Mouse (Mus musculus) limb, embryonic 14.5 days (tissue): Measurements from ENCODE around the gene Emp2. TPM values are rescaled to one million over a fixed set of nuclear protein-coding genes. Genes with fewer than 3 reads are reported as not detected.
A peak's percentile ranks its signal among the peaks of the same experiment; 100 is the strongest.

Experiments
- ATAC-seq: fragments of 200-750 bp; cut with Nextera tagmentation; 2 replicates; pipeline ENCODE4 v1.8.0; 2017; ENCODE audit warnings: low read depth, moderate number of reproducible peaks, moderate TSS enrichment; ENCODE audit not compliant: low FRiP score
- DNase-seq: peaks from one replicate; pipeline ENCODE4 v3.0.0-alpha.2; 2015; ENCODE audit warnings: low spot score
- H3K27ac ChIP-seq: fragments of 300-500 bp; sonication (generic); replicated peaks from 2 replicates; pipeline ENCODE4 v1.5.1; 2014; ENCODE audit warnings: low read depth, mild to moderate bottlenecking, low read length, moderate library complexity, mixed read lengths
- H3K27me3 ChIP-seq: fragments of 300-500 bp; sonication (generic); 2 replicates; pipeline ENCODE4 v1.6.1; 2014; ENCODE audit warnings: low read length, mixed read lengths; ENCODE audit not compliant: control insufficient read depth, insufficient read depth
- H3K36me3 ChIP-seq: fragments of 300-500 bp; sonication (generic); 2 replicates; pipeline ENCODE4 v1.6.1; 2014; ENCODE audit warnings: mild to moderate bottlenecking, low read length, moderate library complexity, mixed read lengths; ENCODE audit not compliant: control insufficient read depth, insufficient read depth
- H3K4me1 ChIP-seq: fragments of 300-500 bp; sonication (generic); 2 replicates; pipeline ENCODE4 v1.6.1; 2014; ENCODE audit warnings: antibody characterized with exemption, low read length, mixed read lengths; ENCODE audit not compliant: control insufficient read depth, insufficient read depth
- H3K4me2 ChIP-seq: fragments of 300-500 bp; sonication (generic); replicated peaks from 2 replicates; pipeline ENCODE4 v1.6.1; 2014; ENCODE audit warnings: low read depth, mild to moderate bottlenecking, low read length, moderate library complexity; ENCODE audit not compliant: severe bottlenecking
- H3K4me3 ChIP-seq: fragments of 300-500 bp; sonication (generic); replicated peaks from 2 replicates; pipeline ENCODE4 v1.5.1; 2014; ENCODE audit warnings: low read length
- H3K9ac ChIP-seq: fragments of 300-500 bp; sonication (generic); 2 replicates; pipeline ENCODE4 v1.6.1; 2014; ENCODE audit warnings: mild to moderate bottlenecking, low read depth, low read length, moderate library complexity; ENCODE audit not compliant: severe bottlenecking
- H3K9me3 ChIP-seq: fragments of 300-500 bp; sonication (generic); 2 replicates; pipeline ENCODE4 v1.6.1; 2016; ENCODE audit warnings: low read length; ENCODE audit not compliant: control insufficient read depth
- POLR2A ChIP-seq: fragments of 200-500 bp; IDR thresholded peaks from 2 replicates; pipeline ENCODE4 v1.8.0; 2012; ENCODE audit warnings: inconsistent platforms, mild to moderate bottlenecking, moderate library complexity, borderline replicate concordance; ENCODE audit not compliant: insufficient read depth, insufficient read length; ENCODE audit errors: extremely low read depth
- WGBS: fragments of 180-500 bp; shearing (Covaris S2); extraction: QIAGEN DNeasy Blood & Tissue Kit; methylation state at CpG from one replicate; pipeline ENCODE4 v1.1.7; 2014; 5-methylcytosine and 5-hydroxymethylcytosine counted together
- polyA plus RNA-seq, 2 experiments: library from polyadenylated mRNA; depleted of rRNA in 1 of 2; stranded (reverse) in 1 of 2; unstranded in 1 of 2; fragments of >200 nt; fragmentation: Nextera tagmentation in 1 of 2; extraction: Ambion mirVana in 1 of 2; gene quantifications; 2 replicates each; pipeline versions ENCODE4 v1.2.1 to v1.2.3; 2012 to 2014

Gene Emp2
- polyA plus RNA-seq, 2 experiments: 35.2 to 41.7 TPM

DNA sequence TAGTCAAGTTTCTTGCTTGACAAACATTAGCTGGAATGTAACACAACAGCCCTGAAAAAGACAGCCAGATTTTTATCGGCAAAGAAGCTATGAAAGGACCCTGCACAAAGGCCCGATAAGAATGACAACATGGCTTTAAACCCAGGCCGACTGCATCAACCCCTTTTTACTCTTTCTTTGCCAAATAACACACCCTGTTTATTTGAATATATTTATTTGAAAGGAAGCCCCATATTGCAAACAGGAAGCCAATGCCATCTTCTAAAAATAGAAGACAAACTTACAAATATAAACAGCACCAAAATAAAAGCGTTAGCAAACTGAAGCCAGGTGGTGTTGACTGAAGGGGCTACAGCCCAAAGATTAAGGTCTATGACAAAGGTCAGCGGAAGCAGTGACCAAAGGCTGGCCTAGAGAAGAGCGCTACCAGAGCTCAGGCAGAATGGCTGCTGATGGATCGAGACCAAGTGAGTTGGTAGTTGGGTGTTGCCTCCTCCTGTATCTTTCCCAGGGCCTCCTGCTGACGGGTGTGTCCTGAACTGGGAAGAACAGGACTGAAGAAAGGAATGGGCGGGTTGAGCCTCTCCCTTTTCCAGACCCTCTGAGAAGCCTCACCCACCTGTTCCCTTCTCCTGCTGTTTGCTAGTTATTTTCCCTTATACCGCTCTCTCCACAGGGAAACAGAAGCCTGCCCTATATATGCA, 2.9 kb upstream of the Emp2 start:
- 82% methylated on average over 10 of the region's 10 CpGs for WGBS
- no peaks in the 10 kb centered on the region for H3K9me3 ChIP-seq
- no peak overlapping the region for H3K9ac ChIP-seq
- no peak for DNase-seq
- no peak overlapping the region for H3K27ac ChIP-seq
- no peaks in the 10 kb centered on the region for H3K27me3 ChIP-seq
- no peaks in the 10 kb centered on the region for H3K36me3 ChIP-seq
- ATAC-seq: no peak
- peaks cover 15% of the 10 kb centered on the region; the same call in 1 of the 2 replicates for H3K4me1 ChIP-seq
- H3K4me2 ChIP-seq: no peak overlapping the region
- no peak for TF ChIP-seq POLR2A
- no peak overlapping the region for H3K4me3 ChIP-seq

DNA sequence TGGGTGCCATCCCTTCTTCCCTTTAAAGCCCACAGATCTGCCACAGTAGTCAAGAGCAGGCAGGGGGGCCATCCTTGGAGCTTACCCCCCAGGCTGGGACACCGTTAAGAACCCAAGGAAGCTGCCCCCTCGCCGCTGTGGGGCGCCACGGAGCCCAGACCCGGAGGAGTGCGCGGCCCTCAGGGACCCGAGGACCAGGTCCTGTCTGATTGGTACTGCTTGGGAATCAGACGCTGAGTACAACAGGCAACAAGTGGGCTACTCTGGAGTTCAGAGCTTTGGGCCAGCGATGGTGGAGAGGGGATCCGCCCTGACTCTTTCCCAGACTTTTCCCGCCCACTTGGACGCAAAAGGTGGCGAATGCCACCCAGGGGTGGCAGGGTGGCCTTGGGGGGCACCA, 542 bp downstream of the Emp2 start:
- 0 out of 2 replicates have a peak, but pooled peaks have one; percentile 16 for ATAC-seq
- no peak for TF ChIP-seq POLR2A
- peak overlapping the region; percentile 85 for H3K4me2 ChIP-seq
- no peaks in the 10 kb centered on the region for H3K9me3 ChIP-seq
- no peaks in the 10 kb centered on the region for H3K27me3 ChIP-seq
- no peak for DNase-seq
- H3K4me3 ChIP-seq: peak overlapping the region; percentile 59
- peak overlapping the region; percentile 66 for H3K9ac ChIP-seq
- no peaks in the 10 kb centered on the region for H3K36me3 ChIP-seq
- H3K4me1 ChIP-seq: peaks cover 20% of the 10 kb centered on the region; the same call in 1 of the 2 replicates
- 8% methylated on average over 15 of the region's 15 CpGs for WGBS
- H3K27ac ChIP-seq: no peak overlapping the region

DNA sequence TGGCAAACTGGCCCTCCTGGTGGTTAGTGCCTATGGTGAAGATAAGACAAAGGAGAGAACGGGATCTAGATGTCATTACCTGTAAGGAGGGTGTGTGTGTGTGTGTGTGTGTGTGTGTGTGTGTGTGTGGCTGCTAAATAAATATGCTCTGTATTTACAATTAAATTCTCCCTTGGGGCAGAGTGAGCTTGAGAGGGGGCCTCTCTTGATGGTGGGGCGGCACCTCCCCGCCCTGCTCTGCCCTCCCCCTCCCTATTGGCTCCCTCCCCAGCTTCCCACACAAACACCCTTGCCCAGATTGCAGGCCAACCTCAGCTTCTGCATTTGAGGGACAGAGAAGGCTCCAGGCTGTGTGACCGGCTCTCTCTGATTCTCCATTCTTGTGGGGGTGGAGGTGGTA, 1.8 kb downstream of the Emp2 start:
- Histone ChIP-seq H3K9ac (no peak overlapping the region), H3K27me3 (no peaks in the 10 kb centered on the region), H3K4me1 (peaks cover 16% of the 10 kb centered on the region; the same call in 1 of the 2 replicates), H3K36me3 (no peaks in the 10 kb centered on the region), H3K9me3 (no peaks in the 10 kb centered on the region), H3K27ac (no peak overlapping the region), H3K4me2 (no peak overlapping the region), H3K4me3 (no peak overlapping the region)
- DNase-seq (no peak), ATAC-seq (no peak)
- no peak for TF ChIP-seq POLR2A
- WGBS: 41% methylated on average over 4 of the region's 4 CpGs

- H3K36me3 ChIP-seq: no peaks in the 10 kb centered on the region
- WGBS: 22% methylated on average over 3 of the region's 3 CpGs
- H3K4me2 ChIP-seq: no peak overlapping the region
- no peaks in the 10 kb centered on the region for H3K9me3 ChIP-seq
- DNase-seq: no peak
- no peak overlapping the region for H3K27ac ChIP-seq
- no peak for ATAC-seq
- no peak for TF ChIP-seq POLR2A
- H3K9ac ChIP-seq: no peak overlapping the region
- no peak overlapping the region for H3K4me3 ChIP-seq
- no peaks in the 10 kb centered on the region for H3K27me3 ChIP-seq
- H3K4me1 ChIP-seq: peaks cover 16% of the 10 kb centered on the region; the same call in 1 of the 2 replicates
These were observed 2.7 kb downstream of the Emp2 start for GRCm38 (mm10) chr16:10311086-10311485.

DNA sequence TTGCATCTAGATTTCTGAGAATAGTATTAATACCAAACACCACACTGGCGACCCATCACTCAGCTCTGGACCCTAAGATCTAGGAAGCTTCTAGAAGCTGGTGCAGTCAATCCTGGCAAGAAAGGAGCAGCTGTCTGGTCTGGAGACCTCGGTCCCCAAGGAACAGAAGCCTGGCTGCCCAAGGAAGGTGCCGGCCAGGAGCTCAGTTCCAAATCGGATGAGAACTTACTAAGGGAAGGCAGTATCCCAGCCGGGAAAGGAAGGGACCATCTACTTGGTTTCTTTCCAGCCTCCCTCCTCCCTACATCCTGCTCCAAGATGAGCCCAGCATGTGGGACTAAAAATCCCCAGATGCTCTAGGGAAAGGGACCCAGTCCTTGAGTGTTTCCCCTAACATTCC, 3.3 kb downstream of the Emp2 start:
- H3K4me2 ChIP-seq: no peak overlapping the region
- no peak for DNase-seq
- 81% methylated on average over 5 of the region's 5 CpGs for WGBS
- H3K9ac ChIP-seq: no peak overlapping the region
- TF ChIP-seq POLR2A: no peak
- no peaks in the 10 kb centered on the region for H3K9me3 ChIP-seq
- H3K27ac ChIP-seq: no peak overlapping the region
- ATAC-seq: no peak
- H3K27me3 ChIP-seq: no peaks in the 10 kb centered on the region
- no peaks in the 10 kb centered on the region for H3K36me3 ChIP-seq
- peaks cover 16% of the 10 kb centered on the region; the same call in 1 of the 2 replicates for H3K4me1 ChIP-seq
- H3K4me3 ChIP-seq: no peak overlapping the region
